Mouse (Mus musculus): ENCODE results near the gene Glrp1. TPM values are rescaled to one million over a fixed set of nuclear protein-coding genes. Genes with fewer than 3 reads are reported as not detected.

Glrp1 gene
- polyA plus RNA-seq, 1 experiment from 2014 or later = 0.23 TPM

- Histone ChIP-seq H3K9me3 (ENCODE audit: control insufficient read depth, low read length) (no peaks in the 10 kb centered on the region), H3K4me3 (ENCODE audit: control insufficient read depth in 1 of 2, insufficient read depth in 1 of 2, low read depth in 1 of 2, low read length in 2 of 2) (no peak overlapping the region), H3K27ac (replicated peaks in 1 of 2; ENCODE audit: control insufficient read depth in 1 of 2, insufficient read depth in 1 of 2, low read depth in 2 of 2, low read length in 2 of 2) (no peak overlapping the region), H3K4me1 (ENCODE audit: control insufficient read depth in 2 of 2, insufficient read depth in 2 of 2, low read length in 2 of 2) (peaks cover 32 to 34% of the 10 kb centered on the region in 2 experiments), H3K4me2 (ENCODE audit: low read length) (no peak overlapping the region), H3K36me3 (ENCODE audit: control insufficient read depth, insufficient read depth, low read length) (no peaks in the 10 kb centered on the region), H3K27me3 (ENCODE audit: control insufficient read depth, insufficient read depth, low read length) (no peaks in the 10 kb centered on the region), H3K9ac (ENCODE audit: low read length) (no peak overlapping the region)
- ATAC-seq (ENCODE audit: insufficient number of reproducible peaks, insufficient read depth, low FRiP score, low read depth) = no peak
- WGBS = 79% methylated on average over 3 of the region's 3 CpGs
These were observed 17.5 kb downstream of the Glrp1 start for GRCm38 (mm10) chr1:88492415-88492814.

DNA sequence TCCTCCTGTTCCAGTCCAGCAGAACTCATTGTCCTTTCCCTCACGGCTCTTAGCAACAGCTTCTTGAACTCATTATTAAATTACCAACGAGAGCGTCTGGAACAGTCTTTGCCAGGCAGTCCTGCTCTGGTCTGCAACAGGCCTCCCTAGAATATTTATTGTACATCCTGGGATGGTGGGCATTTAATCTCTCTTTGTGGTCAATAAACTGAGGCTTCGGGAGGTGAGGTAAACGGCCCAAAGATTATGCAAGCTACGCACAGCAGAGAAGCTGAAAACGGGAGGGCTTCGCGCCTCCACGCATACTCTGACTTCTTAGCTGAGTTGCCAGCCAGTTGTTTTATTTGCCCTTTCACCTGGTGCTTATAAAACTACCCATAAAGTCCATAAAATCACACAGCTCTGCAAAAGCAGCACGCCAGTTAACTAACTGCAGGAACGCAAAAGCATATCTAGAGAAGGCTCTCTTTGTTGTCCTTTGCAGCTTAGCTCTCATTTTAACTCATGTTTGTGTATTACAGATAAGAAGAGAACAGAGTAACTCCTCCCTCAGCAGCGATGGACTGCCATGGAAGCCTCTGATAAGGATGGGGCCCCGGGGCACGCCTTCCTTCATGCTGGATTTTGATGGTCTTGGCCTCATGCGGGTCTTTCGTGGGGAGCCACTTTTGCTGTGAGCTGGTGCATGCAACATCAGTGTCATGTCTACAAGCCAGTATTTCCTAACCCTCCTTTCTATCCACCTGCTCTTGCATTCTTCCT, 18.1 kb downstream of the Glrp1 start:
- H3K27me3 ChIP-seq (ENCODE audit: control insufficient read depth, insufficient read depth, low read length) = no peaks in the 10 kb centered on the region
- no peak overlapping the region for H3K4me2 ChIP-seq (ENCODE audit: low read length)
- H3K9me3 ChIP-seq (ENCODE audit: control insufficient read depth, low read length) = no peaks in the 10 kb centered on the region
- H3K9ac ChIP-seq (ENCODE audit: low read length) = no peak overlapping the region
- H3K4me3 ChIP-seq (ENCODE audit: control insufficient read depth in 1 of 2, insufficient read depth in 1 of 2, low read depth in 1 of 2, low read length in 2 of 2) = no peak overlapping the region
- 0 out of 4 replicates have a peak overlapping the region, but pooled peaks of 1 of the 2 experiments have one; percentile 25 for H3K27ac ChIP-seq (replicated peaks in 1 of 2; ENCODE audit: control insufficient read depth in 1 of 2, insufficient read depth in 1 of 2, low read depth in 2 of 2, low read length in 2 of 2)
- 50% methylated on average over 17 of the region's 17 CpGs for WGBS
- peaks cover 30% of the 10 kb centered on the region in 2 experiments for H3K4me1 ChIP-seq (ENCODE audit: control insufficient read depth in 2 of 2, insufficient read depth in 2 of 2, low read length in 2 of 2)
- ATAC-seq (ENCODE audit: insufficient number of reproducible peaks, insufficient read depth, low FRiP score, low read depth) = no peak
- H3K36me3 ChIP-seq (ENCODE audit: control insufficient read depth, insufficient read depth, low read length) = no peaks in the 10 kb centered on the region

DNA sequence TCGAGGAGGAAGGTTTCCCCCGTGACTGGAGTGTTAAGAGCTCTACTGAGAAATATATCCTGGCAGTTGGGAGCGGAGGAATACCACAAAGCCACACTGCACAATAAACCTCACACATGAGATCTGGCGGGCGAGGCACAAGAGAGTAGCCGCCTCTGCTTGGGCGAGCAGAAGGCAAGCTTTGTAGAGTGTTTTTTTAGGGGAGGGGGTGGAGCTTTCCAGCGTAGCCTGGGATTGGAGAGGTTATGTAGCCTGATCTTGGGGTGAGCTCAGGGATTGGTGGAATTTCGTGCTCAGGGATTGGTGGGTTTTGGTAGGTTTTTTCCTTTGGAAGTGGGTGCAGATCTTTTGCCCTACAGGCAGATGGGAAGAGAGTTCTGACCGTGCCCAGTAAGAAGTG, 19.7 kb downstream of the Glrp1 start:
- no peak overlapping the region for H3K4me2 ChIP-seq (ENCODE audit: low read length)
- no peak overlapping the region for H3K9ac ChIP-seq (ENCODE audit: low read length)
- H3K27ac ChIP-seq (replicated peaks in 1 of 2; ENCODE audit: control insufficient read depth in 1 of 2, insufficient read depth in 1 of 2, low read depth in 2 of 2, low read length in 2 of 2) = no peak overlapping the region
- H3K4me1 ChIP-seq (ENCODE audit: control insufficient read depth in 2 of 2, insufficient read depth in 2 of 2, low read length in 2 of 2) = peaks cover 30 to 32% of the 10 kb centered on the region in 2 experiments
- 84% methylated on average over 10 of the region's 10 CpGs for WGBS
- no peaks in the 10 kb centered on the region for H3K36me3 ChIP-seq (ENCODE audit: control insufficient read depth, insufficient read depth, low read length)
- H3K27me3 ChIP-seq (ENCODE audit: control insufficient read depth, insufficient read depth, low read length) = no peaks in the 10 kb centered on the region
- H3K4me3 ChIP-seq (ENCODE audit: control insufficient read depth in 1 of 2, insufficient read depth in 1 of 2, low read depth in 1 of 2, low read length in 2 of 2) = no peak overlapping the region
- no peaks in the 10 kb centered on the region for H3K9me3 ChIP-seq (ENCODE audit: control insufficient read depth, low read length)
- ATAC-seq (ENCODE audit: insufficient number of reproducible peaks, insufficient read depth, low FRiP score, low read depth) = no peak

DNA sequence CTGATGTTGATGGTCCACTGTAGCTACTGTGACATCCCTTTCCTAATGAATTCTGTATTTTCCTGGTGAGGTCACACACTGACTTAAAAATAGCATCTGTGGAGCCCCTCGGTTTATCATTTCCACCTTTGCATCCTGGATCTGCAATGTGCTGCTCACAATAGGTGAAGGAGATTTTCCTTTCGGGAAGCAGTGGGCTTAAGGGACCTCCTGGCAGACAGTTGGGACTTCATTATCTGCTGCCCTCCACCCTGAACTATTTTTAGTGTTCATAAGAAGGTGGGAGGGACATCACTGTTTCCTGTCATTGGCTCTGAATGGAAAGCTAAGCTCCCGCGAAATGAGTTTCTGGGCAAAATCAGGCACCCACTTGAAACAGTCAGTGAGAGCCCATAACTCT, 20.9 kb downstream of the Glrp1 start:
- Histone ChIP-seq H3K4me2 (ENCODE audit: low read length) (peak overlapping the region; percentile 41), H3K4me1 (ENCODE audit: control insufficient read depth in 2 of 2, insufficient read depth in 2 of 2, low read length in 2 of 2) (peaks cover 30 to 32% of the 10 kb centered on the region in 2 experiments), H3K4me3 (ENCODE audit: control insufficient read depth in 1 of 2, insufficient read depth in 1 of 2, low read depth in 1 of 2, low read length in 2 of 2) (no peak overlapping the region), H3K9ac (ENCODE audit: low read length) (no peak overlapping the region), H3K27ac (replicated peaks in 1 of 2; ENCODE audit: control insufficient read depth in 1 of 2, insufficient read depth in 1 of 2, low read depth in 2 of 2, low read length in 2 of 2) (peak overlapping the region; percentile 61 to 75), H3K9me3 (ENCODE audit: control insufficient read depth, low read length) (no peaks in the 10 kb centered on the region), H3K36me3 (ENCODE audit: control insufficient read depth, insufficient read depth, low read length) (no peaks in the 10 kb centered on the region), H3K27me3 (ENCODE audit: control insufficient read depth, insufficient read depth, low read length) (no peaks in the 10 kb centered on the region)
- WGBS = under 1% methylated on average over 4 of the region's 4 CpGs
- ATAC-seq (ENCODE audit: insufficient number of reproducible peaks, insufficient read depth, low FRiP score, low read depth) = peak; percentile 50; the same call in 1 of the 2 replicates

- Histone ChIP-seq H3K9ac (ENCODE audit: low read length) (no peak overlapping the region), H3K27ac (replicated peaks in 1 of 2; ENCODE audit: control insufficient read depth in 1 of 2, insufficient read depth in 1 of 2, low read depth in 2 of 2, low read length in 2 of 2) (peak overlapping the region in 1 of 2 experiments; percentile 41; a peak in 1 of 4 replicates), H3K36me3 (ENCODE audit: control insufficient read depth, insufficient read depth, low read length) (no peaks in the 10 kb centered on the region), H3K4me3 (ENCODE audit: control insufficient read depth in 1 of 2, insufficient read depth in 1 of 2, low read depth in 1 of 2, low read length in 2 of 2) (no peak overlapping the region), H3K27me3 (ENCODE audit: control insufficient read depth, insufficient read depth, low read length) (no peaks in the 10 kb centered on the region), H3K9me3 (ENCODE audit: control insufficient read depth, low read length) (no peaks in the 10 kb centered on the region), H3K4me2 (ENCODE audit: low read length) (no peak overlapping the region), H3K4me1 (ENCODE audit: control insufficient read depth in 2 of 2, insufficient read depth in 2 of 2, low read length in 2 of 2) (peaks cover 33 to 35% of the 10 kb centered on the region in 2 experiments)
- no peak for ATAC-seq (ENCODE audit: insufficient number of reproducible peaks, insufficient read depth, low FRiP score, low read depth)
- WGBS = 53% methylated on average over 4 of the region's 4 CpGs
These were observed 23.5 kb downstream of the Glrp1 start for GRCm38 (mm10) chr1:88486336-88486735.

- Histone ChIP-seq H3K36me3 (ENCODE audit: control insufficient read depth, insufficient read depth, low read length) (no peaks in the 10 kb centered on the region), H3K4me2 (ENCODE audit: low read length) (no peak overlapping the region), H3K9me3 (ENCODE audit: control insufficient read depth, low read length) (no peaks in the 10 kb centered on the region), H3K27me3 (ENCODE audit: control insufficient read depth, insufficient read depth, low read length) (no peaks in the 10 kb centered on the region), H3K4me3 (ENCODE audit: control insufficient read depth in 1 of 2, insufficient read depth in 1 of 2, low read depth in 1 of 2, low read length in 2 of 2) (no peak overlapping the region), H3K4me1 (ENCODE audit: control insufficient read depth in 2 of 2, insufficient read depth in 2 of 2, low read length in 2 of 2) (peaks cover 24 to 25% of the 10 kb centered on the region in 2 experiments), H3K27ac (replicated peaks in 1 of 2; ENCODE audit: control insufficient read depth in 1 of 2, insufficient read depth in 1 of 2, low read depth in 2 of 2, low read length in 2 of 2) (no peak overlapping the region), H3K9ac (ENCODE audit: low read length) (no peak overlapping the region)
- ATAC-seq (ENCODE audit: insufficient number of reproducible peaks, insufficient read depth, low FRiP score, low read depth) = no peak
- 80% methylated on average over 4 of the region's 4 CpGs for WGBS
These were observed 25.8 kb downstream of the Glrp1 start for GRCm38 (mm10) chr1:88484059-88484458.

GRCm38 (mm10) chr1:88482142-88483099, 27.4 kb downstream of the Glrp1 start:
- Histone ChIP-seq H3K4me1 (ENCODE audit: control insufficient read depth in 2 of 2, insufficient read depth in 2 of 2, low read length in 2 of 2) (peaks cover 12 to 13% of the 10 kb centered on the region in 2 experiments), H3K27me3 (ENCODE audit: control insufficient read depth, insufficient read depth, low read length) (no peaks in the 10 kb centered on the region), H3K27ac (replicated peaks in 1 of 2; ENCODE audit: control insufficient read depth in 1 of 2, insufficient read depth in 1 of 2, low read depth in 2 of 2, low read length in 2 of 2) (peak overlapping the region; percentile 28 to 53; a peak in 3 of 4 replicates), H3K9ac (ENCODE audit: low read length) (peak overlapping the region; percentile 36; the same call in 1 of the 2 replicates), H3K4me3 (ENCODE audit: control insufficient read depth in 1 of 2, insufficient read depth in 1 of 2, low read depth in 1 of 2, low read length in 2 of 2) (no peak overlapping the region), H3K36me3 (ENCODE audit: control insufficient read depth, insufficient read depth, low read length) (no peaks in the 10 kb centered on the region), H3K9me3 (ENCODE audit: control insufficient read depth, low read length) (no peaks in the 10 kb centered on the region), H3K4me2 (ENCODE audit: low read length) (peak overlapping the region; percentile 39)
- 28% methylated on average over 17 of the region's 17 CpGs for WGBS
- no peak for ATAC-seq (ENCODE audit: insufficient number of reproducible peaks, insufficient read depth, low FRiP score, low read depth)
